Mouse (Mus musculus): ENCODE measurements around the gene Vmn1r53.
"Not testable (repeated sequence)": the region's sequence is repeated elsewhere in the genome, so short reads cannot be mapped to it uniquely, and the experiment has no call there.

The Vmn1r53 gene

GRCm38 (mm10) chr6:90224338-90224737 is at the start of gene Vmn1r53:
Gene Vmn1r53, minus strand, starts transcription at chr6:90224438.
- DNase-seq = no peak

GRCm38 (mm10) chr6:90246000-90246399 is 21.8 kb upstream of the Vmn1r53 start, which contains the start of gene Vmn1r54:
Gene Vmn1r54, plus strand, starts transcription at chr6:90246300.
- DNase-seq = no peak

- no peak for DNase-seq
Measured at GRCm38 (mm10) chr6:90244019-90244418, 19.8 kb upstream of the Vmn1r53 start.

GRCm38 (mm10) chr6:90232681-90233080 is 8.4 kb upstream of the Vmn1r53 start:
- no peak for DNase-seq

GRCm38 (mm10) chr6:90232114-90232513 is 7.9 kb upstream of the Vmn1r53 start:
- not testable (repeated sequence) for DNase-seq

GRCm38 (mm10) chr6:90202493-90202892 is 21.7 kb downstream of the Vmn1r53 start, which contains the start of gene V1ra8:
Gene V1ra8, plus strand, starts transcription at chr6:90202793.
- DNase-seq = not testable (repeated sequence)

GRCm38 (mm10) chr6:90174508-90174907 is 49.7 kb downstream of the Vmn1r53 start, which contains the start of gene Vmn1r52:
Gene Vmn1r52, plus strand, starts transcription at chr6:90174808.
- DNase-seq = no peak
